Mouse (Mus musculus): ENCODE measurements at regions not wholly inside any gene's neighbourhood (a gene's known extent, or its start where the extent isn't known, plus 50 kb on each side); places are given as distances from the start of the nearest gene placed in this dataset.
A peak's percentile ranks its signal among the peaks of the same experiment; 100 is the strongest.

DNA sequence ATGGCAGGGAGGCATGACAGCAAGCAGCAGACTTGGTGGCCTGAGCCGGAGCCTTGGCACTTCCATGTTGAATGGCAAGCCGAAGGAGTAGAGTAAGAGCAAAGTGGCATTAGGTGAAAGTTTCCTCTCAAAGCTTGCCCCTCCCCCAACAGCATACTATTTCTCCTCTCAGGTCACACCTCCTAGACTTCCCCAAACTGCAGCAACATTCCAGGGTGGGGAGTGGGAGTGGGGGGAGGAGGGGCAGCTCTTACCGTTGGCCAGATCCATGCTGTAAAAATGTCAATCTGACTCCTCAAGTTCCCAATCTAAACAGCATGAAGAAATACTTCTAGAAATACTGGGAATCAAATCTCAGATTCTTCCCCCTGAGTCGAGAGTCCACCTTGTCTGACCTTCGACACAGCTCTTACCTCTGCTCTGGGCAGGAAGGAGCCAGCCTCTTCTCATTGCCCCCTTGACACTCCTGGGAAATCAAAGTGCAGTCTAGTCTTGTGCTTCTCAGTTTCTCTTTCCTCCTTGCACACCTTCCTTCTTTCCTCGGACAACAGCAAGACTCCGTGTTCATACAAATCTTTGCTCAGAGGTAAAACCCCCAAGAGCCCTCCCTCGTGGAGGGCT is 794.9 kb upstream of the BB014433 start:
- no peak for TF ChIP-seq POLR2A (IDR thresholded peaks at IDR 0.05; ENCODE audit: low read depth, low read length)
- TF ChIP-seq CTCF (IDR thresholded peaks at IDR 0.05; ENCODE audit: extremely low read depth, insufficient read length, insufficient replicate concordance, low read depth, low read length) = no peak
- WGBS = 37% methylated on average over 8 of the region's 8 CpGs

DNA sequence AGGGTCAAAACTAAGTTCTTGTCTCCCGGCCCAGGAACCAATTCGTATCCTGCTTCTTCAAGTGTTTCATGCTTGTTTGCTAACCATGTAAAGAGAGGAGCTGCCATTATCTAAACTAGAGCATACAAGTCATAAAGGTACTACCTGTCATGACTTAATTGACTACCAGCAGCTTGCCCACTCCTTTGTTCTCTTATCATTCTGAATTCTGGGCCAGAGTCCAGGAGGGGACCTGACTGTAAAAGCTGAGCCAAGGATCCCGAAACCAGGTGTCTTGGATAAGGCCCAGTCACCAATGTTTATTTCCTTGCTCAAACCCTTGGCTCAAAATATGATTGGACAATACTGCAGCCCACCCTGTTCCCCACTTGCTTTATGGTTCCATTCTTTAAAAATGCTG is 786.9 kb upstream of the BB014433 start:
- no peak overlapping the region for H3K27ac ChIP-seq (ENCODE audit: insufficient read depth, low read depth, low read length)
- WGBS = 31% methylated on average over 3 of the region's 3 CpGs

More for the DNA sequence above, 794.9 kb upstream of the BB014433 start:
- Histone ChIP-seq H3K36me3 (ENCODE audit: control insufficient read depth, insufficient read depth, low read length) (no peaks in the 10 kb centered on the region), H3K27ac (ENCODE audit: insufficient read depth, low read depth, low read length) (peak overlapping the region; percentile 73; the same call in 1 of the 2 replicates), H3K4me3 (ENCODE audit: low read depth, low read length) (peak overlapping the region; percentile 47), H3K27me3 (ENCODE audit: control insufficient read depth, insufficient read depth, low read length) (no peaks in the 10 kb centered on the region), H3K4me1 (ENCODE audit: control insufficient read depth, insufficient read depth, insufficient read length, low read length) (peaks cover 5% of the 10 kb centered on the region; the same call in 1 of the 2 replicates)

DNA sequence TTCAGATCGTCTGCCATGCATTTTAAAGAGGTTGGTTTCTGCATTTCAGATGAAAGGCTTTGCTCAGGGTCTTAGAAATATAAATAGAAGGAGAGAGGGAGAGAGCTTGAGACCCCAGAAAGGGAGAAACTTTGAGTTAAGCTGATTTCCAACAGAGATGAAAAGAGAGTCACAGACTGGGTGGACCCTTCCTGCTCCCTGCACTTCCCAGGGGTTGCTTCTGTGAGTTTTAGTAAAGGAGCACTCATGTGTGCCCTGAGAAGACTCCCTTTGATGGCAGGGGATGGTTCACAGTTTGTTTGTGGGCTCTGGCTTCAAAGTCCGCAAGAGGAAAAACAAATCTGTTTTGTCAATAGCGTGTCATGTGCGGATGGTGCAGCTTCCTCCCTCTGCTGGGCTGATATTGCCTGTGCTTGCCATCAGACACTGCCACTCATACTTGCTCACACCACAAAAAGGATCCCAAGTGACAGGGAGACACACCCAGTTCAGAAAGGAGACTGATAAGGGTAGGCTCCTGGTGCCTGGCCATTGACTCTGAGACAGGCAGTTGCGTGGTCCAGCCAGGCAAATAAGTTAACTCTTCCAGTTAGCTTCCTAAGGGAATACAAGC is 775.8 kb upstream of the BB014433 start:
- Histone ChIP-seq H3K27me3 (ENCODE audit: control insufficient read depth, insufficient read depth, low read length) (no peaks in the 10 kb centered on the region), H3K4me3 (ENCODE audit: low read depth, low read length) (no peak overlapping the region), H3K36me3 (ENCODE audit: control insufficient read depth, insufficient read depth, low read length) (no peaks in the 10 kb centered on the region), H3K27ac (ENCODE audit: insufficient read depth, low read depth, low read length) (no peak overlapping the region), H3K4me1 (ENCODE audit: control insufficient read depth, insufficient read depth, insufficient read length, low read length) (no peaks in the 10 kb centered on the region)
- TF ChIP-seq POLR2A (IDR thresholded peaks at IDR 0.05; ENCODE audit: low read depth, low read length) (no peak), CTCF (IDR thresholded peaks at IDR 0.05; ENCODE audit: extremely low read depth, insufficient read length, insufficient replicate concordance, low read depth, low read length) (no peak)
- 28% methylated on average over 5 of the region's 5 CpGs for WGBS

More for the DNA sequence above, 786.9 kb upstream of the BB014433 start:
- TF ChIP-seq CTCF (IDR thresholded peaks at IDR 0.05; ENCODE audit: extremely low read depth, insufficient read length, insufficient replicate concordance, low read depth, low read length) = no peak
- no peak for TF ChIP-seq POLR2A (IDR thresholded peaks at IDR 0.05; ENCODE audit: low read depth, low read length)
- Histone ChIP-seq H3K4me1 (ENCODE audit: control insufficient read depth, insufficient read depth, insufficient read length, low read length) (no peaks in the 10 kb centered on the region), H3K4me3 (ENCODE audit: low read depth, low read length) (no peak overlapping the region), H3K27me3 (ENCODE audit: control insufficient read depth, insufficient read depth, low read length) (no peaks in the 10 kb centered on the region), H3K36me3 (ENCODE audit: control insufficient read depth, insufficient read depth, low read length) (peaks cover 1% of the 10 kb centered on the region; the same call in 1 of the 2 replicates)

GRCm38 (mm10) chr8:15788421-15788820 is 742.5 kb upstream of the BB014433 start:
- no peaks in the 10 kb centered on the region for H3K36me3 ChIP-seq (ENCODE audit: control insufficient read depth, insufficient read depth, low read length)
- H3K27me3 ChIP-seq (ENCODE audit: control insufficient read depth, insufficient read depth, low read length) = no peaks in the 10 kb centered on the region
- no peaks in the 10 kb centered on the region; the same call in 1 of the 2 replicates for H3K4me1 ChIP-seq (ENCODE audit: control insufficient read depth, insufficient read depth, insufficient read length, low read length)
- H3K27ac ChIP-seq (ENCODE audit: insufficient read depth, low read depth, low read length) = no peak overlapping the region
- H3K4me3 ChIP-seq (ENCODE audit: low read depth, low read length) = no peak overlapping the region
- 82% methylated on average over 4 of the region's 4 CpGs for WGBS
- TF ChIP-seq POLR2A (IDR thresholded peaks at IDR 0.05; ENCODE audit: low read depth, low read length) (no peak), CTCF (IDR thresholded peaks at IDR 0.05; ENCODE audit: extremely low read depth, insufficient read length, insufficient replicate concordance, low read depth, low read length) (no peak)

All from small intestine, adult 2 months (tissue).